Mouse (Mus musculus): ENCODE measurements around the gene Snrpd3.
A peak's percentile ranks its signal among the peaks of the same experiment; 100 is the strongest.
"Not testable (repeated sequence)": the region's sequence is repeated elsewhere in the genome, so short reads cannot be mapped to it uniquely, and the experiment has no call there.

Snrpd3 gene

GRCm38 (mm10) chr10:75566765-75567164 is 49.4 kb downstream of the Snrpd3 start:
- not testable (repeated sequence) for DNase-seq (ENCODE audit: inconsistent ontology term)

- no peak for DNase-seq (ENCODE audit: inconsistent ontology term)
These were observed 50.7 kb downstream of the Snrpd3 start for GRCm38 (mm10) chr10:75568029-75568428.

GRCm38 (mm10) chr10:75568441-75568840 is 51.1 kb downstream of the Snrpd3 start:
- DNase-seq (ENCODE audit: inconsistent ontology term), result no peak

- DNase-seq (ENCODE audit: inconsistent ontology term), result no peak
These were observed 51.5 kb downstream of the Snrpd3 start for GRCm38 (mm10) chr10:75568851-75569250.

- no peak for DNase-seq (ENCODE audit: inconsistent ontology term)
These were observed 53.8 kb downstream of the Snrpd3 start for GRCm38 (mm10) chr10:75570981-75571657.

- no peak for DNase-seq (ENCODE audit: inconsistent ontology term)
These were observed 54.6 kb downstream of the Snrpd3 start for GRCm38 (mm10) chr10:75571937-75572336.

- DNase-seq (ENCODE audit: inconsistent ontology term), result peak; percentile 72
These were observed 55.8 kb downstream of the Snrpd3 start for GRCm38 (mm10) chr10:75573181-75573580.

GRCm38 (mm10) chr10:75573965-75574364 is 56.6 kb downstream of the Snrpd3 start:
- DNase-seq (ENCODE audit: inconsistent ontology term), result no peak

- no peak for DNase-seq (ENCODE audit: inconsistent ontology term)
These were observed 61.8 kb downstream of the Snrpd3 start for GRCm38 (mm10) chr10:75579129-75579528.

GRCm38 (mm10) chr10:75585876-75586552 is 68.7 kb downstream of the Snrpd3 start:
- peak; percentile 84 for DNase-seq (ENCODE audit: inconsistent ontology term)

- DNase-seq (ENCODE audit: inconsistent ontology term), result no peak
These were observed 69.2 kb downstream of the Snrpd3 start for GRCm38 (mm10) chr10:75586553-75586879.

Data from Muller cell, postnatal 12 days (primary cell).